Mouse (Mus musculus): ENCODE data around the gene Smok2b. TPM values are rescaled to one million over a fixed set of nuclear protein-coding genes. Genes with fewer than 3 reads are reported as not detected.
"Not testable (repeated sequence)": the region's sequence is repeated elsewhere in the genome, so short reads cannot be mapped to it uniquely, and the experiment has no call there.

Smok2b gene
- polyA plus RNA-seq, 1 experiment from 2014 or later, result not detected

DNA sequence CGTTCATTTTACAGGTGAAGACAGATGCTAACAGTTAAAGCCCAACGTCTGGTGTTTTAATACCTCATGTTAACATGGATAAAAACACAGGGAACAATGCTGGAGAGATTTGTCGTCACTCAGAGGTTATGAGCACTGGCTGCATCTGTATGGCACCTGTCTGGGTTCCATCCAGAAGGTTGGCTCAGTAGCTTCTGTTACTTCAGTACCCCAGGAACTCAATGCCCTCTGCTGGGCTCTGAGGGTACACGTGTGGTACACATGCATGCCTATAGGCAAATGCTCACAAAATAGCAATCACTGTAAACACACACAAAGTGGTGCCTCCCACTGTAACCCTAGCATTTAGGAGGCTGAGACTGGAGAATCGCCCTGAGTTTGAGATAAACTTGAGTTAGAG is 24.7 kb downstream of the Smok2b start:
- H3K9me3 ChIP-seq; H3K36me3 ChIP-seq; ATAC-seq (ENCODE audit: insufficient number of reproducible peaks, insufficient read depth, low FRiP score, low TSS enrichment, low read depth); H3K4me1 ChIP-seq (replicated peaks); H3K4me3 ChIP-seq (replicated peaks); H3K27ac ChIP-seq; H3K27me3 ChIP-seq; H3K4me2 ChIP-seq; H3K9ac ChIP-seq (replicated peaks): not testable (repeated sequence)
- 74% methylated on average over 1 of the region's 5 CpGs for WGBS

Other genes starting within 250 kb of the Smok2b start
- 131 and 152 TPM in 2 replicates for gene Wtap, start 236.1 kb upstream of the Smok2b start, polyA plus RNA-seq (2016; fragmentation: Nextera tagmentation; extraction: Ambion mirVana)
- gene Sod2, start 223.4 kb upstream of the Smok2b start, polyA plus RNA-seq (2016; fragmentation: Nextera tagmentation; extraction: Ambion mirVana), result 94.3 and 95.6 TPM in 2 replicates
- not detected in 2 replicates for gene Gpr31b, start 178.0 kb upstream of the Smok2b start, polyA plus RNA-seq (2016; fragmentation: Nextera tagmentation; extraction: Ambion mirVana)
- not detected in 2 replicates for gene Tcp10b, start 169.2 kb upstream of the Smok2b start, polyA plus RNA-seq (2016; fragmentation: Nextera tagmentation; extraction: Ambion mirVana)
- gene Unc93a, start 98.4 kb upstream of the Smok2b start, polyA plus RNA-seq (2016; fragmentation: Nextera tagmentation; extraction: Ambion mirVana), result not detected in 2 replicates
- not detected in 2 replicates for gene Smok2a, start 9.1 kb upstream of the Smok2b start, polyA plus RNA-seq (2016; fragmentation: Nextera tagmentation; extraction: Ambion mirVana)
- gene Tcp10c, start 124.3 kb downstream of the Smok2b start, polyA plus RNA-seq (2016; fragmentation: Nextera tagmentation; extraction: Ambion mirVana), result not detected in 2 replicates

Data from limb, embryonic 12.5 days (tissue).